Mouse (Mus musculus) testis, adult 2 months (tissue): ENCODE results near the gene Ttll3.

Experiments
- CTCF ChIP-seq: fragments of 200-500 bp; IDR thresholded peaks from 2 replicates; pipeline ENCODE4 v1.5.1; 2012; ENCODE audit warnings: low read depth, mild to moderate bottlenecking, inconsistent platforms, low read length, moderate library complexity; ENCODE audit not compliant: control insufficient read depth, insufficient read depth, insufficient replicate concordance
- POLR2A ChIP-seq: fragments of 200-500 bp; IDR thresholded peaks from 2 replicates; pipeline ENCODE4 v1.6.1; 2012; ENCODE audit warnings: low read depth, mild to moderate bottlenecking, inconsistent platforms, low read length, moderate library complexity; ENCODE audit not compliant: control insufficient read depth

DNA sequence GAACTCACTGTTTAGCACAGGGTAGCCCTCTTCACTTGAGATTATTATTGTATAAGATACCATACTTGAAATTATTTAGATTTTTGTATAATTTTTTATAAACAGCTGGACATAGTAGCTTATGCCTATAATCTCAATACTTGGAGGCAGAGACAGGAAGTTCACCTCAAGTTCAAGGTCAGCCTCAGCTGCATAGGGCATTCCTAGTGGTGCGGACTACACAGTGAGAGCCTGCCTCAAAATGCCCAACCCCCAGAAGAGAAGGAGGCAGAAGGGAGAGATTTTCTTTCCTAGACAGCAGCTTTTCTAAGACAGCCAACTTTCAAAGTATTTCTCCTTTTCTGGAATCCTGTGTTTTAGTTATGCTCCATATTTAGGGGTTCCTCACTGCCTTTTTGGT is 37.9 kb upstream of the Ttll3 start:
- no peak for TF ChIP-seq POLR2A
- TF ChIP-seq CTCF: no peak
